Mouse (Mus musculus): ENCODE data around the gene Lst1. TPM values are rescaled to one million over a fixed set of nuclear protein-coding genes. Genes with fewer than 3 reads are reported as not detected.
A peak's percentile ranks its signal among the peaks of the same experiment; 100 is the strongest.

Lst1 gene
- total RNA-seq, 1 experiment = 2.7 TPM

DNA sequence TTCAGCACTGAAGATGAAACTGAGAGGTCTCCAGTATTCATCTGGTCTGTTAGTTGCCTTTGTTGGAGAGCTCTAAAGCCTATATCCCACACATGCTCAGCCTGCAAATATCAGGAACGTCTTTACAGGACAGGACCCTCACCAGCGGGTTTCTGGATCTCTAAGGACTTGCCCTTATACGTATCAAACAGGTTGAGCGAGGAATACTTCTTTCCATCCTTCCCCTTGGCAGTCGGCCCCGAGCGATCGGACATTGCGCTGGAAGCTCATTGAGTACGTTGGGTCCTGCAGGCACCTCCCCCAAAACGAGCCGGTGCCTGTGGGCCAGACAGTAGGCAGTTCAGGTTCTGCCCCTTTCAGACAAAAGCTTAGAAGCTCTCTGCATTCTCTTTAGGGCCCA lies 25.5 kb downstream of the Lst1 start:
- DNase-seq (ENCODE audit: low read depth, low spot score) = no peak
- no peak for TF ChIP-seq ZNF384 (IDR thresholded peaks at IDR 0.05; ENCODE audit: low read depth, low read length)
- no peak for TF ChIP-seq CHD2 (IDR thresholded peaks at IDR 0.05; ENCODE audit: low read depth, low read length)
- no peak for TF ChIP-seq HCFC1 (IDR thresholded peaks at IDR 0.05; ENCODE audit: borderline replicate concordance, insufficient read depth, low read length)
- no peak for TF ChIP-seq MAFK (IDR thresholded peaks at IDR 0.05; ENCODE audit: insufficient read depth, low read depth, low read length)
- no peak for TF ChIP-seq ZC3H11A (IDR thresholded peaks at IDR 0.05; ENCODE audit: borderline replicate concordance, low read depth, low read length)
- peak overlapping the region; percentile 98 to 99 for H3K4me3 ChIP-seq (ENCODE audit: insufficient read depth in 1 of 2, low read depth in 1 of 2, low read length in 2 of 2, poor library complexity in 1 of 2, severe bottlenecking in 1 of 2)
- peaks cover 0 to 10% of the 10 kb centered on the region in 2 experiments; a peak in 1 of 4 replicates for H3K4me1 ChIP-seq (ENCODE audit: control insufficient read depth in 2 of 2, insufficient read depth in 2 of 2, low read length in 2 of 2, poor library complexity in 1 of 2)
- H3K9me3 ChIP-seq (ENCODE audit: control insufficient read depth, insufficient read depth, low read depth, low read length) = no peaks in the 10 kb centered on the region
- H3K9ac ChIP-seq (ENCODE audit: insufficient read depth, low read depth, low read length, poor library complexity, severe bottlenecking) = peak overlapping the region; percentile 53; the same call in 1 of the 2 replicates
- in situ Hi-C loops (cut with MboI; ENCODE audit: low sequenced_read_pairs in 2 of 2, unreplicated experiment in 2 of 2) = no loop called here
- peaks cover 51% of the 10 kb centered on the region for H3K36me3 ChIP-seq (ENCODE audit: control insufficient read depth, insufficient read depth, low read length, poor library complexity, severe bottlenecking)
- H3K27ac ChIP-seq (ENCODE audit: insufficient read depth, low read depth, low read length, poor library complexity, severe bottlenecking) = no peak overlapping the region

DNA sequence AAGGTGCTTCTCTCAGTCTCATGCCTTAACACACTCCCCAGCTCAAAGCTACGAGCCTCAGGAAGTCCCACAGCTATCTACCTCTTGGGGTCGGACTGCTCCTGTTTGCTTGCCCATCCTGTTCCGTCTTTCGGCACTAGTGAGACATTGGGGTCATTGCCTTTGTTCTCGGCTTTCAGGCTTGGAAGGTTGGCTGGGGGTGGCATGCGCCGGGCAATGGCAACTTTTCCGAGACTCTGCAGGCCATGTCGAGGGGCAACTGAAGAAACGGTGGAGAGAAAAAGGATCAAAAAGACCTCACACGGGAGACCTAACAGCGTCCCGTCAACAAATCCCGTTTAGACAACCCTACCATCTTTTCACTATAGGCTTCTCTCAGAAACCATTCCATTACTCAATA lies 26.1 kb downstream of the Lst1 start:
- in situ Hi-C loops (cut with MboI; ENCODE audit: low sequenced_read_pairs in 2 of 2, unreplicated experiment in 2 of 2) = no loop called here
- DNase-seq (ENCODE audit: low read depth, low spot score) = no peak
- Histone ChIP-seq H3K36me3 (ENCODE audit: control insufficient read depth, insufficient read depth, low read length, poor library complexity, severe bottlenecking) (peaks cover 57% of the 10 kb centered on the region), H3K27ac (ENCODE audit: insufficient read depth, low read depth, low read length, poor library complexity, severe bottlenecking) (no peak overlapping the region), H3K4me3 (ENCODE audit: insufficient read depth in 1 of 2, low read depth in 1 of 2, low read length in 2 of 2, poor library complexity in 1 of 2, severe bottlenecking in 1 of 2) (peak overlapping the region; percentile 98 to 99; a peak in 2 of 4 replicates), H3K9ac (ENCODE audit: insufficient read depth, low read depth, low read length, poor library complexity, severe bottlenecking) (peak overlapping the region; percentile 53; the same call in 1 of the 2 replicates), H3K9me3 (ENCODE audit: control insufficient read depth, insufficient read depth, low read depth, low read length) (no peaks in the 10 kb centered on the region), H3K4me1 (ENCODE audit: control insufficient read depth in 2 of 2, insufficient read depth in 2 of 2, low read length in 2 of 2, poor library complexity in 1 of 2) (peaks cover 0 to 10% of the 10 kb centered on the region in 2 experiments; a peak in 1 of 4 replicates)
- no peak for TF ChIP-seq ZC3H11A (IDR thresholded peaks at IDR 0.05; ENCODE audit: borderline replicate concordance, low read depth, low read length)
- TF ChIP-seq ZNF384 (IDR thresholded peaks at IDR 0.05; ENCODE audit: low read depth, low read length) = no peak
- no peak for TF ChIP-seq HCFC1 (IDR thresholded peaks at IDR 0.05; ENCODE audit: borderline replicate concordance, insufficient read depth, low read length)
- no peak for TF ChIP-seq MAFK (IDR thresholded peaks at IDR 0.05; ENCODE audit: insufficient read depth, low read depth, low read length)
- TF ChIP-seq CHD2 (IDR thresholded peaks at IDR 0.05; ENCODE audit: low read depth, low read length) = no peak

DNA sequence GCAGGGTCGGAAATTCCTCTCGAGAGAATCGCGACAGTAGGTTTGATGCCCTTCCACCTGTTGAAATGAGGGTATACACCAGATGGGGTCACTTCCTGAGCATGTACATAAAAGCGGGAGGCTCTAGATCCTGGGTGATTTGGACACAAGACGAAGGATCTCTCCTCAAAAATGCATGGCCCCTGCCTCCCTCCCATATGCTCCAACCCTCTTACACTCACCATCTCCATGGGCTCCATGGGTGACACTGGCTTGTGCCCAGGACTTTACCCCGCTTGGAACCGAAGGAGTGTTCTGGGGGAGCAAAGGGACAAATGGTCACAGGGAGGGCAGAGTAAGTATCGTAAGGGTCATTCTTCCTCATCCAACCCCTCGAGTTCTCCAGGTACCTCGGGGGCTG lies 26.8 kb downstream of the Lst1 start:
- Histone ChIP-seq H3K27ac (ENCODE audit: insufficient read depth, low read depth, low read length, poor library complexity, severe bottlenecking) (no peak overlapping the region), H3K9ac (ENCODE audit: insufficient read depth, low read depth, low read length, poor library complexity, severe bottlenecking) (peak overlapping the region; percentile 25; the same call in 1 of the 2 replicates), H3K9me3 (ENCODE audit: control insufficient read depth, insufficient read depth, low read depth, low read length) (no peaks in the 10 kb centered on the region), H3K36me3 (ENCODE audit: control insufficient read depth, insufficient read depth, low read length, poor library complexity, severe bottlenecking) (peaks cover 64% of the 10 kb centered on the region), H3K4me1 (ENCODE audit: control insufficient read depth in 2 of 2, insufficient read depth in 2 of 2, low read length in 2 of 2, poor library complexity in 1 of 2) (peaks cover 0 to 9% of the 10 kb centered on the region in 2 experiments; a peak in 1 of 4 replicates), H3K4me3 (ENCODE audit: insufficient read depth in 1 of 2, low read depth in 1 of 2, low read length in 2 of 2, poor library complexity in 1 of 2, severe bottlenecking in 1 of 2) (peak overlapping the region in 1 of 2 experiments; percentile 98; a peak in 1 of 4 replicates)
- no peak for DNase-seq (ENCODE audit: low read depth, low spot score)
- in situ Hi-C loops (cut with MboI; ENCODE audit: low sequenced_read_pairs in 2 of 2, unreplicated experiment in 2 of 2) = no loop called here
- TF ChIP-seq MAFK (IDR thresholded peaks at IDR 0.05; ENCODE audit: insufficient read depth, low read depth, low read length) = no peak
- no peak for TF ChIP-seq ZNF384 (IDR thresholded peaks at IDR 0.05; ENCODE audit: low read depth, low read length)
- TF ChIP-seq CHD2 (IDR thresholded peaks at IDR 0.05; ENCODE audit: low read depth, low read length) = no peak
- no peak for TF ChIP-seq ZC3H11A (IDR thresholded peaks at IDR 0.05; ENCODE audit: borderline replicate concordance, low read depth, low read length)
- TF ChIP-seq HCFC1 (IDR thresholded peaks at IDR 0.05; ENCODE audit: borderline replicate concordance, insufficient read depth, low read length) = no peak

DNA sequence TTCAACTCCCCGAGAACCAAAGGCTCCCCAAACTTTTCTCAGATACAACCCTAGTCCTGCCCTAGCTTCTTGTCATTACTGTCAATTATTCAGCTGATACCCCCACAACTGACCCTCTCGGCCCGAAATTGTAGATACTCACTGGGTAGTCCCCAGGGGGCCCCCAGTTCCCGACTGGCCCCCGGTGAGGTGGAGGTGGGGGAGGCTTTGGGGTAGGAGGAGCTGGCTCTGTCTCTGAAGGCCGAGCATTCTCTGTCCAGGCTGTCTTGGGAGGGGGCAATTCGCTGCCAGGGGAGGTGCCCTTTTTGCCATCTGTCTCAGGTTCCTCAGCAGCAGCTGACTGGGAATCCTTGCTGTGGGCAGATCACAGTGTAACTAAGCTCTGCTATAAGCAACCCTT lies 28.6 kb downstream of the Lst1 start:
- H3K4me1 ChIP-seq (ENCODE audit: control insufficient read depth in 2 of 2, insufficient read depth in 2 of 2, low read length in 2 of 2, poor library complexity in 1 of 2) = peaks cover 0 to 11% of the 10 kb centered on the region in 2 experiments; a peak in 1 of 4 replicates
- in situ Hi-C loops (cut with MboI; ENCODE audit: low sequenced_read_pairs in 2 of 2, unreplicated experiment in 2 of 2) = no loop called here
- peaks cover 82% of the 10 kb centered on the region for H3K36me3 ChIP-seq (ENCODE audit: control insufficient read depth, insufficient read depth, low read length, poor library complexity, severe bottlenecking)
- H3K9ac ChIP-seq (ENCODE audit: insufficient read depth, low read depth, low read length, poor library complexity, severe bottlenecking) = no peak overlapping the region
- H3K27ac ChIP-seq (ENCODE audit: insufficient read depth, low read depth, low read length, poor library complexity, severe bottlenecking) = no peak overlapping the region
- DNase-seq (ENCODE audit: low read depth, low spot score) = no peak
- TF ChIP-seq ZNF384 (IDR thresholded peaks at IDR 0.05; ENCODE audit: low read depth, low read length) = no peak
- TF ChIP-seq CHD2 (IDR thresholded peaks at IDR 0.05; ENCODE audit: low read depth, low read length) = no peak
- no peak for TF ChIP-seq HCFC1 (IDR thresholded peaks at IDR 0.05; ENCODE audit: borderline replicate concordance, insufficient read depth, low read length)
- no peak for TF ChIP-seq MAFK (IDR thresholded peaks at IDR 0.05; ENCODE audit: insufficient read depth, low read depth, low read length)
- no peak for TF ChIP-seq ZC3H11A (IDR thresholded peaks at IDR 0.05; ENCODE audit: borderline replicate concordance, low read depth, low read length)
- no peaks in the 10 kb centered on the region for H3K9me3 ChIP-seq (ENCODE audit: control insufficient read depth, insufficient read depth, low read depth, low read length)
- H3K4me3 ChIP-seq (ENCODE audit: insufficient read depth in 1 of 2, low read depth in 1 of 2, low read length in 2 of 2, poor library complexity in 1 of 2, severe bottlenecking in 1 of 2) = no peak overlapping the region
